Mouse (Mus musculus) myocyte (in vitro differentiated cells): ENCODE measurements around the gene Myh6. TPM values are rescaled to one million over a fixed set of nuclear protein-coding genes. Genes with fewer than 3 reads are reported as not detected.
"Not testable (repeated sequence)": the region's sequence is repeated elsewhere in the genome, so short reads cannot be mapped to it uniquely, and the experiment has no call there.

ENCODE experiments used
- H3K27me3 ChIP-seq: one replicate; pipeline ENCODE4 v1.6.1; 2011; ENCODE audit not compliant: control insufficient read depth, insufficient read depth, insufficient read length
- H3K36me3 ChIP-seq: one replicate; pipeline ENCODE4 v1.6.1; 2011; ENCODE audit not compliant: control insufficient read depth, insufficient read depth
- H3K4me2 ChIP-seq: one replicate; pipeline ENCODE4 v1.6.1; 2011; ENCODE audit warnings: low read depth, control low read depth
- H3K4me3 ChIP-seq: one replicate; pipeline ENCODE4 v1.5.1; 2011; ENCODE audit warnings: mild to moderate bottlenecking, control low read depth, moderate library complexity
- H3K79me2 ChIP-seq: one replicate; pipeline ENCODE4 v1.6.1; 2011; ENCODE audit not compliant: control insufficient read depth, insufficient read depth
- H3ac ChIP-seq: one replicate; pipeline ENCODE4 v1.6.1; 2011; ENCODE audit not compliant: control insufficient read depth, insufficient read length
- CEBPB ChIP-seq: IDR thresholded peaks from 2 replicates; pipeline ENCODE4 v1.6.1; 2011; ENCODE audit warnings: mild to moderate bottlenecking, moderate library complexity; ENCODE audit not compliant: poor library complexity, insufficient read depth, severe bottlenecking
- E2F4 ChIP-seq: IDR thresholded peaks from one replicate; pipeline ENCODE4 v1.6.1; 2011; ENCODE audit warnings: mild to moderate bottlenecking, control low read depth, moderate library complexity; ENCODE audit not compliant: insufficient read depth
- MAX ChIP-seq: IDR thresholded peaks from one replicate; pipeline ENCODE4 v1.6.1; 2011; ENCODE audit warnings: low read depth, mild to moderate bottlenecking, control low read depth
- MYOD1 ChIP-seq, 3 experiments: IDR thresholded peaks; one replicate each; pipeline ENCODE4 v1.6.1; 2011; ENCODE audit warnings: control low read depth in 2 of 3, low read depth in 2 of 3, mild to moderate bottlenecking in 2 of 3, moderate library complexity in 1 of 3; ENCODE audit not compliant: insufficient read length in 2 of 3, control insufficient read depth in 1 of 3
- MYOG ChIP-seq, 3 experiments: IDR thresholded peaks; one replicate each; pipeline ENCODE4 v1.6.1; 2011; ENCODE audit warnings: control low read depth in 2 of 3, low read depth in 2 of 3, mild to moderate bottlenecking in 2 of 3; ENCODE audit not compliant: insufficient read length in 2 of 3, control insufficient read depth in 1 of 3, insufficient read depth in 1 of 3
- POLR2A ChIP-seq: IDR thresholded peaks from one replicate; pipeline ENCODE4 v1.6.1; 2011; ENCODE audit warnings: low read depth, mild to moderate bottlenecking, control low read depth, moderate library complexity; ENCODE audit not compliant: insufficient read length
- POLR2AphosphoS2 ChIP-seq: IDR thresholded peaks from one replicate; pipeline ENCODE4 v1.6.1; 2011; ENCODE audit warnings: low read depth, control low read depth; ENCODE audit not compliant: insufficient read length
- REST ChIP-seq: IDR thresholded peaks from one replicate; pipeline ENCODE4 v1.6.1; 2011; ENCODE audit warnings: mild to moderate bottlenecking, control low read depth, moderate library complexity; ENCODE audit not compliant: insufficient read depth, insufficient read length
- SRF ChIP-seq: IDR thresholded peaks from one replicate; pipeline ENCODE4 v1.6.1; 2011; ENCODE audit warnings: low read depth; ENCODE audit not compliant: control insufficient read depth, insufficient read length
- TCF12 ChIP-seq: IDR thresholded peaks from one replicate; pipeline ENCODE4 v1.6.1; 2011; ENCODE audit warnings: mild to moderate bottlenecking, control low read depth; ENCODE audit not compliant: poor library complexity, insufficient read depth, severe bottlenecking
- TCF3 ChIP-seq: IDR thresholded peaks from one replicate; pipeline ENCODE4 v1.6.1; 2011; ENCODE audit warnings: low read depth, control low read depth; ENCODE audit not compliant: insufficient read length
- USF1 ChIP-seq: IDR thresholded peaks from one replicate; pipeline ENCODE4 v1.6.1; 2011; ENCODE audit warnings: low read depth, mild to moderate bottlenecking, control low read depth, moderate library complexity
- polyA plus RNA-seq: library from polyadenylated mRNA; unstranded; fragments of >200 nt; fragmentation: generic; extraction: Trizol; gene quantifications from one replicate; pipeline ENCODE4 v1.2.1, GENCODE M21; 2012; ENCODE audit warnings: missing spikeins

Gene Myh6
- polyA plus RNA-seq, 1 experiment, result 15.0 TPM

GRCm38 (mm10) chr14:54974068-54974791 lies 7.5 kb upstream of the Myh6 start:
- TF ChIP-seq CEBPB (no peak), REST (no peak), TCF3 (no peak), USF1 (no peak), MYOD1 (IDR thresholded peaks at IDR 0.05; ENCODE audit: control insufficient read depth in 1 of 3, insufficient read length in 2 of 3, low read depth in 2 of 3) (no peak), MYOG (IDR thresholded peaks at IDR 0.05; ENCODE audit: control insufficient read depth in 1 of 3, insufficient read depth in 1 of 3, insufficient read length in 2 of 3, low read depth in 2 of 3) (no peak), SRF (no peak), POLR2A (no peak), MAX (no peak), TCF12 (no peak), POLR2AphosphoS2 (no peak), E2F4 (no peak)
- H3ac ChIP-seq, result no peak overlapping the region
- H3K4me2 ChIP-seq, result no peak overlapping the region
- H3K27me3 ChIP-seq, result peaks cover 43% of the 10 kb centered on the region
- H3K79me2 ChIP-seq, result no peaks in the 10 kb centered on the region
- H3K36me3 ChIP-seq, result no peaks in the 10 kb centered on the region
- H3K4me3 ChIP-seq, result no peak overlapping the region

DNA sequence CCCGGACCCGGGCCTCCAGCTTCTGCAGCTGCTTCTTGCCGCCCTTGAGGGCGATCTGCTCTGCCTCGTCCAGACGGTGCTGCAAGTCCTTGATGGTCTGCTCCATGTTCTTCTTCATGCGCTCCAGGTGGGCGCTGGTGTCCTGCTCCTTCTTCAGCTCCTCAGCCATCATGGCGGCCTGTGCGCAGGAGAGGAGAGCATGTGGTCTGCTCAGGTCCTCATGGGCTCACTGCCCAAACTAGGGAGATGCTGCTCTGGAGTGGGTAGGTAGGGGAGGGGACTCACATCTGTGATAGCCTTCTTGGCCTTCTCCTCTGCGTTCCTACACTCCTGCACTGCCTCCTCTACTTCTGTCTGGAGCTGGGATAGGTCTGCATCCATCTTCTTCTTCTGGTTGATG lies 6.1 kb upstream of the Myh6 start:
- peaks cover 38% of the 10 kb centered on the region for H3K27me3 ChIP-seq
- H3ac ChIP-seq, H3K4me2 ChIP-seq, H3K79me2 ChIP-seq, H3K4me3 ChIP-seq, H3K36me3 ChIP-seq: not testable (repeated sequence)

DNA sequence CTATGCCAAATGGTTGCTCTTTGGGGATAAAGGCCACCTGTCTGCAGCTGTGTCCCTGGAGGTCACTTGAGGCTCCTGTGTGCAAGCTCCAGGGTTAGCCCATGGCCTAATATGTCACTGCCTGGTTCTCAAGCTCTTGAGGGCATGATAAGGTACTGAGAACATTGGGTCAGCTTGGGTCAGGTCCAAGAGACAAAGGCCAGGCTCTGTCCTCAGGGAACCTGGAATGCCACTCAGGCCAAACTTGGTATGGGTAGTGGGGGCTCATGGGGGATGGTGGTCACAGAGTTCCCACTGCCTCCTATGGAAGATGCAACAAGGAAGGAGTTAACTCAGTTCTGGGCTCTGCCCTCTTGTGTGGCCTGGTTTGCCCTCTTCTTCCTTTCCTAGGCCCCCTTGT lies 1.6 kb upstream of the Myh6 start:
- Histone ChIP-seq H3K4me2 (no peak overlapping the region), H3ac (no peak overlapping the region), H3K4me3 (no peak overlapping the region), H3K79me2 (no peaks in the 10 kb centered on the region), H3K36me3 (no peaks in the 10 kb centered on the region), H3K27me3 (peaks cover 51% of the 10 kb centered on the region)
- no peak for TF ChIP-seq CEBPB
- no peak for TF ChIP-seq TCF12
- no peak for TF ChIP-seq USF1
- TF ChIP-seq MAX, result no peak
- no peak for TF ChIP-seq POLR2AphosphoS2
- no peak for TF ChIP-seq MYOD1 (IDR thresholded peaks at IDR 0.05; ENCODE audit: control insufficient read depth in 1 of 3, insufficient read length in 2 of 3, low read depth in 2 of 3)

DNA sequence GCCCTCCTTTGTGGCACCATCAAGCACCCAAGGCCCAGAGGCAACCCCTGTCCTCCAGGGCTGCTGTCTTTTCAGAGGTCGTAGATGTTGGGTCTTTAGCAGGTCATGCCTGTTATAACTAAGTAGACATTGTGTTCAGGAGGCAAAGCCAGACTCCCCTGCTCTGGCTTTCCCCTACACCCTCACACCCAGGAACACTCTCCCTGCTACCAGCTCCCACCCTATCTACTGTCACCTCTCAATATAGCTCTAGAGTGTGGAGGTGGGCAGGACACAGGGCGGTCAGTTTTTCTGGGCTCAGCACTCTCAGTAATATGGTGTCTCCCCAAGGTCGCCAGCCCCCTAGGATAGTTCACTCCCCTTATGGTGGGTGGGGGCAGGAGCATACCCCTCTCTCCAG lies 1.1 kb upstream of the Myh6 start:
- Histone ChIP-seq H3K79me2 (no peaks in the 10 kb centered on the region), H3K27me3 (peaks cover 50% of the 10 kb centered on the region), H3K4me3 (no peak overlapping the region), H3K4me2 (no peak overlapping the region), H3K36me3 (no peaks in the 10 kb centered on the region), H3ac (no peak overlapping the region)
- TF ChIP-seq MYOD1 (IDR thresholded peaks at IDR 0.05; ENCODE audit: control insufficient read depth in 1 of 3, insufficient read length in 2 of 3, low read depth in 2 of 3) (no peak), TCF3 (no peak), CEBPB (no peak), REST (no peak), MAX (no peak), USF1 (no peak), POLR2AphosphoS2 (no peak), E2F4 (no peak), MYOG (IDR thresholded peaks at IDR 0.05; ENCODE audit: control insufficient read depth in 1 of 3, insufficient read depth in 1 of 3, insufficient read length in 2 of 3, low read depth in 2 of 3) (no peak), SRF (no peak), TCF12 (no peak), POLR2A (no peak)

- Histone ChIP-seq H3ac (no peak overlapping the region), H3K79me2 (no peaks in the 10 kb centered on the region), H3K4me3 (no peak overlapping the region), H3K4me2 (no peak overlapping the region), H3K36me3 (no peaks in the 10 kb centered on the region), H3K27me3 (peaks cover 59% of the 10 kb centered on the region)
- TF ChIP-seq E2F4, result no peak
- TF ChIP-seq MYOG (IDR thresholded peaks at IDR 0.05; ENCODE audit: control insufficient read depth in 1 of 3, insufficient read depth in 1 of 3, insufficient read length in 2 of 3, low read depth in 2 of 3), result no peak
- TF ChIP-seq MAX, result no peak
- TF ChIP-seq SRF, result no peak
- TF ChIP-seq POLR2A, result no peak
- no peak for TF ChIP-seq TCF3
- no peak for TF ChIP-seq POLR2AphosphoS2
- TF ChIP-seq MYOD1 (IDR thresholded peaks at IDR 0.05; ENCODE audit: control insufficient read depth in 1 of 3, insufficient read length in 2 of 3, low read depth in 2 of 3), result no peak
- TF ChIP-seq USF1, result no peak
- TF ChIP-seq TCF12, result no peak
- TF ChIP-seq REST, result no peak
- TF ChIP-seq CEBPB, result no peak
These were observed 1.1 kb downstream of the Myh6 start for GRCm38 (mm10) chr14:54965631-54966030.
